Mouse (Mus musculus) liver, embryonic 12.5 days (tissue): ENCODE data around the gene Lrrc45. TPM values are rescaled to one million over a fixed set of nuclear protein-coding genes. Genes with fewer than 3 reads are reported as not detected.
A peak's percentile ranks its signal among the peaks of the same experiment; 100 is the strongest.
"Not testable (repeated sequence)": the region's sequence is repeated elsewhere in the genome, so short reads cannot be mapped to it uniquely, and the experiment has no call there.

ENCODE experiments used
- ATAC-seq: fragments of 200-750 bp; cut with Nextera tagmentation; 2 replicates; pipeline ENCODE4 v1.8.0; 2017; ENCODE audit warnings: moderate number of reproducible peaks, mild to moderate bottlenecking, moderate library complexity
- H3K27ac ChIP-seq: fragments of 300-500 bp; sonication (generic); 2 replicates; pipeline ENCODE4 v1.5.1; 2016; ENCODE audit warnings: mild to moderate bottlenecking
- H3K27me3 ChIP-seq: fragments of 300-500 bp; sonication (generic); replicated peaks from 2 replicates; pipeline ENCODE4 v1.6.1; 2016; ENCODE audit warnings: mild to moderate bottlenecking, moderate library complexity
- H3K36me3 ChIP-seq: fragments of 300-500 bp; sonication (generic); 2 replicates; pipeline ENCODE4 v1.6.1; 2016; ENCODE audit warnings: mild to moderate bottlenecking, moderate library complexity
- H3K4me1 ChIP-seq: fragments of 300-500 bp; sonication (generic); 2 replicates; pipeline ENCODE4 v1.6.1; 2016
- H3K4me2 ChIP-seq: fragments of 300-500 bp; sonication (generic); 2 replicates; pipeline ENCODE4 v1.6.1; 2016; ENCODE audit warnings: mild to moderate bottlenecking, moderate library complexity
- H3K4me3 ChIP-seq: fragments of 300-500 bp; sonication (generic); 2 replicates; pipeline ENCODE4 v1.5.1; 2016; ENCODE audit warnings: mild to moderate bottlenecking, moderate library complexity
- H3K9ac ChIP-seq: fragments of 300-500 bp; sonication (generic); 2 replicates; pipeline ENCODE4 v1.6.1; 2016; ENCODE audit warnings: mild to moderate bottlenecking, moderate library complexity
- H3K9me3 ChIP-seq: fragments of 300-500 bp; sonication (generic); replicated peaks from 2 replicates; pipeline ENCODE4 v1.6.1; 2016; ENCODE audit warnings: mild to moderate bottlenecking, moderate library complexity
- WGBS: fragments of 180-500 bp; shearing (Covaris S2); methylation state at CpG from one replicate; pipeline ENCODE4 v1.1.7; 2016; ENCODE audit not compliant: insufficient replicate concordance; 5-methylcytosine and 5-hydroxymethylcytosine counted together
- polyA plus RNA-seq: library from polyadenylated mRNA; unstranded; fragments of >200 nt; fragmentation: Nextera tagmentation; extraction: Ambion mirVana; gene quantifications from 2 replicates; pipeline ENCODE4 v1.2.1, GENCODE M21; 2016

Lrrc45 gene
- polyA plus RNA-seq, 1 experiment from 2014 or later, result 23.6 TPM

GRCm38 (mm10) chr11:120763121-120763999 lies 49.6 kb downstream of the Lrrc45 start:
- Histone ChIP-seq H3K9me3 (peaks cover 15% of the 10 kb centered on the region), H3K27me3 (peaks cover 56% of the 10 kb centered on the region)
- not testable (repeated sequence) for H3K4me1 ChIP-seq, H3K4me2 ChIP-seq, H3K27ac ChIP-seq, H3K36me3 ChIP-seq, H3K9ac ChIP-seq, H3K4me3 ChIP-seq
- ATAC-seq, result peak; percentile 51; the same call in 1 of the 2 replicates
- WGBS, result 14% methylated on average over 10 of the region's 23 CpGs

GRCm38 (mm10) chr11:120767023-120767422 lies 53.3 kb downstream of the Lrrc45 start:
- H3K27ac ChIP-seq, H3K9me3 ChIP-seq, H3K4me1 ChIP-seq, ATAC-seq, H3K9ac ChIP-seq, H3K4me2 ChIP-seq, H3K4me3 ChIP-seq, H3K36me3 ChIP-seq: not testable (repeated sequence)
- H3K27me3 ChIP-seq, result peaks cover 47% of the 10 kb centered on the region
- WGBS, result 16% methylated on average over 4 of the region's 7 CpGs

- ATAC-seq, result no peak
- no peaks in the 10 kb centered on the region for H3K36me3 ChIP-seq
- peaks cover 40% of the 10 kb centered on the region for H3K27me3 ChIP-seq
- WGBS, result 73% methylated on average over 1 of the region's 1 CpGs
- 0 out of 2 replicates have a peak, but pooled peaks cover 4% of the 10 kb centered on the region for H3K9me3 ChIP-seq
- no peaks in the 10 kb centered on the region for H3K4me1 ChIP-seq
- no peak overlapping the region for H3K4me3 ChIP-seq
- H3K27ac ChIP-seq, result no peak overlapping the region
- no peak overlapping the region for H3K4me2 ChIP-seq
- H3K9ac ChIP-seq, result no peak overlapping the region
Measured at GRCm38 (mm10) chr11:120768206-120768605, 54.5 kb downstream of the Lrrc45 start.

Other genes starting within 250 kb of the Lrrc45 start
- 22.3 and 24.2 TPM in 2 replicates for gene Arl16, start 246.3 kb upstream of the Lrrc45 start, polyA plus RNA-seq
- gene Mrpl12, start 229.3 kb upstream of the Lrrc45 start, polyA plus RNA-seq, result 161 and 166 TPM in 2 replicates
- 47.0 and 54.9 TPM in 2 replicates for gene Slc25a10, start 222.1 kb upstream of the Lrrc45 start, polyA plus RNA-seq
- 8.5 and 9.6 TPM in 2 replicates for gene Gcgr, start 183.2 kb upstream of the Lrrc45 start, polyA plus RNA-seq
- 60.4 and 61.8 TPM in 2 replicates for gene Mcrip1, start 164.2 kb upstream of the Lrrc45 start, polyA plus RNA-seq
- gene Ppp1r27, start 162.8 kb upstream of the Lrrc45 start, polyA plus RNA-seq, result not detected in 2 replicates
- gene P4hb, start 140.7 kb upstream of the Lrrc45 start, polyA plus RNA-seq, result 443 and 468 TPM in 2 replicates
- 337 and 356 TPM in 2 replicates for gene Arhgdia, start 132.3 kb upstream of the Lrrc45 start, polyA plus RNA-seq
- 542 and 545 TPM in 2 replicates for gene Alyref, start 115.6 kb upstream of the Lrrc45 start, polyA plus RNA-seq
- 118 and 120 TPM in 2 replicates for gene Anapc11, start 115.5 kb upstream of the Lrrc45 start, polyA plus RNA-seq
- 5.0 and 6.6 TPM in 2 replicates for gene Npb, start 105.4 kb upstream of the Lrrc45 start, polyA plus RNA-seq
- gene Pcyt2, start 96.0 kb upstream of the Lrrc45 start, polyA plus RNA-seq, result 135 and 142 TPM in 2 replicates
- 43.1 and 45.3 TPM in 2 replicates for gene Sirt7, start 88.7 kb upstream of the Lrrc45 start, polyA plus RNA-seq
- gene Mafg, start 80.3 kb upstream of the Lrrc45 start, polyA plus RNA-seq, result 53.4 and 58.3 TPM in 2 replicates
- 11.0 and 11.3 TPM in 2 replicates for gene Pycr1, start 70.2 kb upstream of the Lrrc45 start, polyA plus RNA-seq
- 0.23 and 0.47 TPM in 2 replicates for gene Myadml2, start 65.8 kb upstream of the Lrrc45 start, polyA plus RNA-seq
- 0.31 and 0.38 TPM in 2 replicates for gene Notum, start 52.8 kb upstream of the Lrrc45 start, polyA plus RNA-seq
- gene Aspscr1, start 41.0 kb upstream of the Lrrc45 start, polyA plus RNA-seq, result 65.1 and 65.2 TPM in 2 replicates
- gene Cenpx, start 187 bp upstream of the Lrrc45 start, polyA plus RNA-seq, result 130 and 137 TPM in 2 replicates
- gene Rac3, start 7.5 kb downstream of the Lrrc45 start, polyA plus RNA-seq, result 2.8 and 3.1 TPM in 2 replicates
- gene Dcxr, start 13.4 kb downstream of the Lrrc45 start, polyA plus RNA-seq, result 8.4 and 10.0 TPM in 2 replicates
- gene Cbr2, start 18.2 kb downstream of the Lrrc45 start, polyA plus RNA-seq, result 0.13 TPM in 1 of 2 replicates, not detected in the other
- 6.4 and 7.3 TPM in 2 replicates for gene Hmga1b, start 48.9 kb downstream of the Lrrc45 start, polyA plus RNA-seq
- 22.4 and 22.9 TPM in 2 replicates for gene Rfng, start 70.3 kb downstream of the Lrrc45 start, polyA plus RNA-seq
- 128 and 135 TPM in 2 replicates for gene Gps1, start 70.3 kb downstream of the Lrrc45 start, polyA plus RNA-seq
- gene Dus1l, start 82.5 kb downstream of the Lrrc45 start, polyA plus RNA-seq, result 99.5 and 100.0 TPM in 2 replicates
- gene Fasn, start 110.6 kb downstream of the Lrrc45 start, polyA plus RNA-seq, result 35.9 and 40.3 TPM in 2 replicates
- gene Ccdc57, start 218.9 kb downstream of the Lrrc45 start, polyA plus RNA-seq, result 2.9 and 3.2 TPM in 2 replicates
- 166 and 170 TPM in 2 replicates for gene Slc16a3, start 234.6 kb downstream of the Lrrc45 start, polyA plus RNA-seq